Mouse (Mus musculus) telencephalon, adult 2 months (tissue): ENCODE data around the gene Galm.

ENCODE experiments used
- DNase-seq: peaks from one replicate; pipeline ENCODE4 v3.0.0-alpha.2; 2011; ENCODE audit warnings: low read depth, low spot score

Gene Galm

GRCm38 (mm10) chr17:80128476-80128990 lies 1.3 kb downstream of the Galm start:
- no peak for DNase-seq

DNA sequence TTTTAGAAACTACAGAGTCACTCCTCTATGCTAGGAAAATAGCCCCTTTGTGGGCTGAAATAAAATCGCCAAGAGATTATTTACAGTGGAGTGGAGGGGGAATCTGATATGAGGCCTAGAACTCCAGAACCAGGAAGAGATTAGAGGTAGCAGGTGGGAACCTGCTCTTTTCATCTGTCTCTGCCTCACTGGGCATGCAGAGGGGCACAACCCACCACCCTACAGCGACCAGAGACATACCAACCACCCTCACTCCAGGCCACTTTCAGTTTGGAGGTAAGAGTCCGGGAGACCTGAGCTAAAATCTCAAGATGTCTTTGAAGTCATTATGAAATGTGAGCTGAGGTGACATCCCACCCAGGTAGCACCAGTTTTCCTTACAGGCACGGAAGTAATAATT lies 2.1 kb downstream of the Galm start:
- DNase-seq, result no peak

DNA sequence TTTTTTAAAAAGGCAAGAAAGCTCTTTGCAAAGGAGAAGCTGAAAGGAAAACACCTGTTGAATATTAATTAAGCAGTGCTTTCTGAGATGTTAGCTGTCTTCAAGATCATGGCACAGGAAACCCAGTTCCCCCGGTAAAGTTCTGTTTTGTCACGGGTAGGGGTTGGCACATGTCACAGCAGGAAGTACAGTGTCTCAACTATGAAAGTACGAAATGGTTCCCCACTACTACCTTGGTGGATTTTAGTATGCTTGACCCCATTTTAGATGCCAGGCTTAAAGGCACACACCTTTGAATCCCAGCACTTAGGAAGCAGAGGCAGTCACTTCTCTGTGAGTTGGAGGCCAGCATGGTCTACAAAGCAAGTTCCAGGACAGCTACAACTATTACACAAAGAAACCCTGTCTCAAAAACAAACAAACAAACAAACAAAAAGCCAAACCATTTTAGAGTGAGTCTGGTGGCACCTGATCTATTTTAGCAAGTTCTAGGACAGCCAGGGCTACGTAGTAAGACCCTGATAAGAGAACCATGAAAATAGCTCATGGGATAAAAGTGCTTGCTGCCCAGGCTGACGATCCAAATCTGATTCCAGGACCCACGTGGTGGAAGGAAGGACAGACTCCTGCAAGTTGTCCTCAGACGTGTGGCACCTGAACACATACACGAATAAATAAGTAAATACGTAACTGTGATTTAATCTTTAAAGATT lies 3.6 kb downstream of the Galm start:
- no peak for DNase-seq

DNA sequence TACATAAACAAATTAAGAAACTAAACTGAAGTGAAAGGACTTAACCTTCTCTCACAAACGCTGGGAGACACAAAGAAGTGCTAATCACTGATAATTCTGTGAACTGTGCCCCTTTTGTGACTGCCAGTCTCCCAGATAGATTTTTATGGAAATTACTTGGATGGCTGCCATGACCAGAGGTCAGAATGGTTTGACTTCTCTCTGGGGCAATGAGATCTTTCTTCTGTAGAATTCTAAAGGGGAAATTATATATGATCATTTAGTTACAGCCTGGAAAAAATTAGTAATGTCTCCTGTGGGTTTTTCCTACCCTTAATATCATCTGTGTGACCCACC lies 4.1 kb downstream of the Galm start:
- DNase-seq, result no peak

DNA sequence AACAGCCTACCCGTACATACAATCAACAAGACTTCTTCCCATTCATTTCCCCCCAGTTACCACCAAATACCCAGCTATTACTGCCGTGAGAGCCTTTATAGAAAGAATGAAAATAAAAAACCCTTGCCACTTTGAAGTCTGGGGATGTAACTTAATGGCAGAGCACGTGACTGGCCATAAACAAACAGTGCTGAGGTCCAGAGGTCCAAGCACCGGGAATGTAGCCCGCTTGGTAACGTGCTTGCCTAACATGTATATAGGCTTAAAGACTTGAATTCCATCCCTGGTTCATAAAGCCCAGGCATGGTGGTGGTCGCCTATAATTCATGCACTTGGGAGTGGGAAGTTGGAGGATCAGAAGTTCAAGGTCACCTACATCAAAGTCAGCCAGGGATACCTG lies 4.6 kb downstream of the Galm start:
- DNase-seq, result no peak

GRCm38 (mm10) chr17:80132502-80132901 lies 5.2 kb downstream of the Galm start:
- no peak for DNase-seq

DNA sequence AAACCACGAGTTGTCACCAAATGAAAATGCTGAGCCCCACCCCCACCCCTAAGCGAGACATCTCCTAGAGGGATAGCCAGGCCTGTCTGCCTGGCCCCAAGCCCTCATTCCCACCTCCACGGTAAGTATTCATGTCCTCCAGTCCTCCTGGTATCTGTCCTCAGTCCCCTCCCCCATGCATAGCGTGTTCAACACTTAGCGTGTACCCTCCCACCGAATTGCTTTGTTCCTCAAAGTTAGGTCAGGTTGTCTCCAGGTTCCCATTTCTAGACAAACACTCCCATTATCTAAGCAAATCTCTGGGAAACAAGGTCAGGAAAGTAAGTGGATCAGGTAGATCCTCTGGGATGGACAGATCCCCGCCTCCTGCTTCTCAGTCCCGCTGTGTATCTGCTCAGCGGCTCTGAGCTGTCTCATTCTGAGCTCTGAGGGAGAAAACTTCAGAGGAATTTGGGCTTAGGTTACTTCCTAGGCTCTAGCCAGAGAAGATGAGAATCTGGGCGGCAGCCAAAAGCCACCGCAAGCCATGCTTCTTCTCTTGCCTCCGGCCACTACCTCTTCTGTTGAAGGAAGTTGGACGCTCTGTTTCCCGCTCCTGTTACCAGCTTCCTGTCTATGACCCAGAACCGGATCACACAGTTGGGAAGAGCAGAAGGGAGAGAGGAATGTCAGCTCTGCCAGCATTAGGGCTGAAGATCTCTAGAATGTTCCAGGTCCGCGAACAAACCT lies 11.3 kb downstream of the Galm start:
- DNase-seq, result no peak

DNA sequence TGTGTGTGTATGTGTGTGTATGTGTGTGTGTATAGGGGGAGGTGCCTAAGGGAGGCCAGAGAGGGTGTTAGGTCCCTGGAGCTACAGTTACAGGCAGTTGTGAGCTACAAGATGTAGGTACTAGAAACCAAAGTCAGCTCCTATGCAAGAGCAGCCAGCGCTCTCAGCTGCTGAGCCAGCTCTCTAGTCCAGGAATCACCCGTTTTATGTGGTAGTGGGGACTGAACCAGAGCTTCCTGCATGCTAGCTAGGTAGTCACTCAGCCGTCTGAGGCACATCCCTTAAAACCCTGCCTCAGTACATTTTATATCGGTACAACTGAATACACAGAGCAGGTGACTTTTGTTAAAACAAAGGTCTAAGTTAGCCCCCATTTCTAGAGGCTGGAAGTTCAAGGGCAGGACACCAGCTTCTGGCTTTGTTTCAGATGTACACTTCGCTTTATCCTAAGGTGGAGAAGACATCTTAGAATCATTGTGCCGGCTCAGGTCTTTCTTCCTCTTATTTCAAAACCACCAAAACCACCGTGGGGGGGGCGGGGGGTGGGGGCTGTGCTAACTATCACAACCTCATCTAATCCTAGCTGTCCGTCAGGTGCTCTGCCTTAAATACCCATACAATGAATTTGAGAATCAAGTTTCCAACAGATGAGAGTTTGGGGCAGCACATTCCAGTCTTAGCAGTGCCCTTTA lies 12.6 kb downstream of the Galm start:
- DNase-seq, result no peak

DNA sequence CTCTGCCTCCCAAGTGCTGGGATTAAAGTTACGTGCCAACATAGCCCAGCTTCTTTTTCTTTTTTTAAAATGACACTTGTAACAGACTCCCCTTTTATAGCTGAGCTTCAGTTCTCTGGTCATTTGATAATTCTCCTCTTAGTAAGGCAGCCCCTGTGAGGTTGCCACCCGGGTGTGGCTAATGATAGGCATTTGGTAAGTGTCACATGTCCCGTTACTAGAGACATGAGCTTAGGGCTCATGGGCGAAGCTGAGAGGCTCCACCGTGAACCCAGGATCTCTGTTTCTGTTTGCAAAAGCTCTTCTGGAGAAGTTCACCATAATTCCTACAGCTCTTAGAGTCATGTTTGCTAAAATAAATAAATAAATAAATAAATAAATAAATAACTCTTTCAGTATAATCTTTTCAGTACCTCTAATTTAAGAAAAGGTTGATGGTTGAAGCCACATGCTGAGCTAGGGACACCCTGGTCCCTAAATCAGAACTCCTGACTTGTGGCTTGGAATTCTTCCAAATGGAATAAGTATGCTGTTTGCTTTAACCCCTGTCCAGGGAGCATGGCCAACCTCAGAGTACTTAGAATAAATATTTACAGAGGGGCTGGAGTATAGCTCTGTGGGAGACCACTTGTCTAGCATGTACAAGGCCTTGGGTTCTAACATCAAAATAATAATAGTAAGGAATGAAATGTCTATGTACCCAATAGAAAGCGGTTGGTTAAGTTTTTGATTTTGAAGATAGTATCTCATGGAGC lies 16.4 kb downstream of the Galm start:
- DNase-seq, result no peak

DNA sequence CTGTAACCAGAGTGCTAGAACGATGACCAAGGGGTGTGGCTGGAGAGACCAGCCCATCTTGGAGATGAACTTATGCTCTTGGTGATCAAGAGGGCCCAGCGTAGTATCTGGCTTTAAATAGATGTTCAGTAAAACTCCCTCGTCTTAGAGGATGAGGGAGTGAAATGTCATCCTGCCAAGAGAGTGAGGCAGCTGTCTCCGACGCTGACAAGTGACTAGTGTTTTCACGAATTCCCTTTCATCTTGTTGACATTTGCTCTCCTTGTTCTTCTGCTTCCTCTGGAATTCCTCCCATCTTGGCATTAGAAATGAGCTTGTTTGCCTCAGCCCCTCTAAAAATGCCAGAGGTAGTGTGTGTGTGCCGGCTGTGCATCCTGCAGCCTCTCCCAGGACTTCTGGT lies 17.9 kb downstream of the Galm start:
- peak; percentile 40 for DNase-seq

GRCm38 (mm10) chr17:80145771-80146170 lies 18.5 kb downstream of the Galm start:
- no peak for DNase-seq

DNA sequence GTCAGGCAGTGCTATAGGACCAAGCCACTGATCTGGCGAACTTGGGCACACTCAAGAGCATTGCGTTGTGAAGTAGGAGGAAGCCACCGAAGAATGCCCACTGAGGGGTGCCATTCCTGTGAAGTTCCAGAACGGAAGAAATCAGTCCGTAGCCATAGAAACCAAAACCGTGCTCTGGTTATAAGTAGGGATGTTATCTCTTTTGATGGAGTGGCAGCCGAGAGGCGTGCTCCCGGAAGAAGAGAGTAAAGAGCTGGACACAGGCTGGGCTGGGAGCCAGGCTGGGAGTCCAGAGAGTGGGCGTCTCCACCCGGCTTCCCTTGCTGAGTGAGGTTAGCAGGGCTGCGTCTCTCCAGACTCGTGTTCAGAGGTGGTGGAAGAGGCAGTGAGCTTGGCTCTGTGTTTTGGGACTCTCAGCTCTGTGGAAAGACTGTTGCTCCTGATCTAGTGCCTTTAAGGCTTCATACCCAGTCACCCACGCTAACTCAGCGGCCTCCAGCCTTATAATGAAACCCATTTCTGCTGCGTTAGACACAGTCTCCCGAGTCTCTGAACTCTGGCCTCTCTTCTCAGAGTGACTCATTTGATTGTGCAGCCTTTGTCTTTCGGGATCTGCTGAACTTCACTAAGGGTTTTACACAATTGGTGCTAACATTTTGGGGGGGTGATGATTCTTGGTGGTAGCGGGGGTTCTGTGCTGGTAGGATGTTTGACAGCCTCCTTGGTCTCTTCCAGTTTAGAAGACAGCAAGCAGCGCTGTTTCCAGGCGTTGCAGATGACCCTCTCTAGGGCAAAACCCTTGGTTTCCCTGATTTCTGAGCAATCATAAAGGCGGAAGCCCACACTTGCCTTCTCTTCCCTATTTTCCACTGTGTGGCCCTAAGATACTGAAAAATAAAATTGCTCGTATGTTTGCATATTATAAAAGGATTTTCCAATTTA lies 21.1 kb downstream of the Galm start:
- DNase-seq, result peak; percentile 33

- DNase-seq, result no peak
These were observed 21.7 kb downstream of the Galm start for GRCm38 (mm10) chr17:80148995-80149388.

DNA sequence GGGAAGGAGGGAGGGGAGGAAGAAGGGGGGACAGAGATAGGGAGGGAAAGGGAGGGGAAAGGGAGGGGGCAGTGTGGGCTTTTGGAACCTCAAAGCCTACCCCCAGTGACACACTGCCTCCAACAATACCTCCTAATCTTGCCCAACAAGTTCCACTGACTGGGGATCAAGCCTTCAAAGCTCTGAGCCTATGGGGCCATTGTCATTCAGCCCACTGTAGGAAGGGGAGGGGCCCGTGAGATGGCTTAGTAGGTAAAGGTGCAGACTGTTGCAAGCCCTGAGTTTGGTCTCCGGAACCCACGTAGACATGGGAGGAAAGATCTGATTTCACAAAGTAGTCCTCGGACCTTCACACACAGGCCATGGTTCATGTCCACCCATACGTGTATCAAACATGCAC lies 24.1 kb downstream of the Galm start:
- no peak for DNase-seq

- no peak for DNase-seq
These were observed 25.7 kb downstream of the Galm start for GRCm38 (mm10) chr17:80152767-80153630.

- DNase-seq, result no peak
These were observed 26.4 kb downstream of the Galm start for GRCm38 (mm10) chr17:80153631-80154030.

- no peak for DNase-seq
These were observed 29.6 kb downstream of the Galm start for GRCm38 (mm10) chr17:80156905-80157304.

DNA sequence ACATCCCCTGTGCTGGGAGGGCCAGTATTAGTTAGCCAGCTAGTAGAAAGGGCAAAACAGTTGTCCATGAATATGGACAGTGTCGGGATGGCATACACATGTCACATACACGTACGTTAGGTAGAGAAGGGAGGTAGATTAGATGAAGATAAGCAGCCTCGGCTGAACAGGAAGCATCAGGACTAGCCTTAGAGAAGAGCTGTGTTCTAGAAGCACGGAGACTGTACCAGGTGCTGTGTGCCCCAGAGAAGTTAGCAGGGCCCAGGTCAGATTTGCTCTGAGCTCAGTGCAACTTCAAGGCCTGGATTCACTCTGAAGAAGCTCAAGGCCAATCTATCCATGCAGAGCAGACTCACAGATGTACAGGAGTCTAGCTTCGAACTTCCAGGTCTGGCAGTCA lies 30.2 kb downstream of the Galm start:
- no peak for DNase-seq

GRCm38 (mm10) chr17:80160454-80160853 lies 33.2 kb downstream of the Galm start:
- peak; percentile 41 for DNase-seq

GRCm38 (mm10) chr17:80163991-80164390 lies 36.7 kb downstream of the Galm start:
- DNase-seq, result no peak
